Mouse (Mus musculus) hindbrain, embryonic 11.5 days (tissue): Measurements from ENCODE around the gene Lamc1. TPM values are rescaled to one million over a fixed set of nuclear protein-coding genes. Genes with fewer than 3 reads are reported as not detected.

ENCODE experiments used
- ATAC-seq: fragments of 200-750 bp; cut with Nextera tagmentation; 2 replicates; pipeline ENCODE4 v1.8.0; 2017; ENCODE audit warnings: mild to moderate bottlenecking, moderate TSS enrichment, moderate library complexity; ENCODE audit not compliant: low FRiP score
- DNase-seq: peaks from one replicate; pipeline ENCODE4 v3.0.0-alpha.2; 2015; ENCODE audit warnings: low spot score
- H3K27ac ChIP-seq: fragments of 300-500 bp; sonication (generic); 2 replicates; pipeline ENCODE4 v1.5.1; 2014; ENCODE audit warnings: mild to moderate bottlenecking, low read depth, low read length
- H3K27me3 ChIP-seq: fragments of 300-500 bp; sonication (generic); 2 replicates; pipeline ENCODE4 v1.6.1; 2014; ENCODE audit warnings: mild to moderate bottlenecking, low read length, moderate library complexity, mixed read lengths; ENCODE audit not compliant: control insufficient read depth, insufficient read depth
- H3K36me3 ChIP-seq: fragments of 300-500 bp; sonication (generic); 2 replicates; pipeline ENCODE4 v1.6.1; 2014; ENCODE audit warnings: mild to moderate bottlenecking, low read length, moderate library complexity, mixed read lengths; ENCODE audit not compliant: control insufficient read depth, insufficient read depth
- H3K4me1 ChIP-seq: fragments of 300-500 bp; sonication (generic); replicated peaks from 2 replicates; pipeline ENCODE4 v1.6.1; 2014; ENCODE audit warnings: low read length, mixed read lengths; ENCODE audit not compliant: control insufficient read depth, insufficient read depth
- H3K4me2 ChIP-seq: fragments of 300-500 bp; sonication (generic); replicated peaks from 2 replicates; pipeline ENCODE4 v1.6.1; 2014; ENCODE audit warnings: mild to moderate bottlenecking, low read depth, low read length
- H3K4me3 ChIP-seq: fragments of 300-500 bp; sonication (generic); 2 replicates; pipeline ENCODE4 v1.5.1; 2014; ENCODE audit warnings: low read depth, low read length
- H3K9ac ChIP-seq: fragments of 300-500 bp; sonication (generic); 2 replicates; pipeline ENCODE4 v1.6.1; 2014; ENCODE audit warnings: low read depth, low read length
- H3K9me3 ChIP-seq: fragments of 300-500 bp; sonication (generic); 2 replicates; pipeline ENCODE4 v1.6.1; 2016; ENCODE audit warnings: low read length; ENCODE audit not compliant: control insufficient read depth
- WGBS: fragments of 180-500 bp; shearing (Covaris S2); extraction: QIAGEN DNeasy Blood & Tissue Kit; methylation state at CpG from one replicate; pipeline ENCODE4 v1.1.7; 2014; 5-methylcytosine and 5-hydroxymethylcytosine counted together
- polyA plus RNA-seq: library from polyadenylated mRNA; unstranded; fragments of >200 nt; fragmentation: Nextera tagmentation; extraction: Ambion mirVana; gene quantifications from 2 replicates; pipeline ENCODE4 v1.2.1, GENCODE M21; 2014

Gene Lamc1
- polyA plus RNA-seq, 1 experiment from 2014 or later = 25.3 TPM

GRCm38 (mm10) chr1:153282342-153282975 lies 50.1 kb downstream of the Lamc1 start:
- no peak overlapping the region for H3K4me3 ChIP-seq
- no peak for DNase-seq
- no peaks in the 10 kb centered on the region for H3K4me1 ChIP-seq
- H3K36me3 ChIP-seq = no peaks in the 10 kb centered on the region
- no peak overlapping the region for H3K9ac ChIP-seq
- H3K4me2 ChIP-seq = no peak overlapping the region
- H3K27me3 ChIP-seq = no peaks in the 10 kb centered on the region
- no peak for ATAC-seq
- WGBS = 83% methylated on average over 5 of the region's 5 CpGs
- no peak overlapping the region for H3K27ac ChIP-seq
- H3K9me3 ChIP-seq = no peaks in the 10 kb centered on the region

DNA sequence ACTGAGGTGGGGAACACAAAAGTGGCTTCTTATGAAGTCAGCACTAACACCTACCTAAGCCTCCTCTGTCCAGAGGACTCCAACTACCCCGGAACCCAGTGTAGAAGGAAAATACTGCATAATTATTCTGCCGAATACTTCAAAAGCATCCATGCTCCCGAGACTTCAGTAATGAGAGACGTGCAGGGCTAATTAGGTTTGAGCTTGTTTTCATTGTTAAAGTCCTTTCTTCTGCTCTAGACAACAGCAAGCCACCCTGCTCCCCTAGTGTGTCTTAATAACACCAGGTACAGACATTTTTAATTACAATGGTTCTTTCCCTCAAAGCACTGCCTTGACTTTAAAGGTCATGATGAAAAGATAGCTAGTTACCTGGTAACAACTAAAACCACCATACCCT lies 51.1 kb downstream of the Lamc1 start:
- no peaks in the 10 kb centered on the region for H3K9me3 ChIP-seq
- ATAC-seq = no peak
- H3K4me3 ChIP-seq = no peak overlapping the region
- 51% methylated on average over 4 of the region's 4 CpGs for WGBS
- no peaks in the 10 kb centered on the region for H3K36me3 ChIP-seq
- H3K27ac ChIP-seq = no peak overlapping the region
- H3K9ac ChIP-seq = no peak overlapping the region
- no peaks in the 10 kb centered on the region for H3K27me3 ChIP-seq
- H3K4me1 ChIP-seq = no peaks in the 10 kb centered on the region
- H3K4me2 ChIP-seq = no peak overlapping the region
- no peak for DNase-seq

DNA sequence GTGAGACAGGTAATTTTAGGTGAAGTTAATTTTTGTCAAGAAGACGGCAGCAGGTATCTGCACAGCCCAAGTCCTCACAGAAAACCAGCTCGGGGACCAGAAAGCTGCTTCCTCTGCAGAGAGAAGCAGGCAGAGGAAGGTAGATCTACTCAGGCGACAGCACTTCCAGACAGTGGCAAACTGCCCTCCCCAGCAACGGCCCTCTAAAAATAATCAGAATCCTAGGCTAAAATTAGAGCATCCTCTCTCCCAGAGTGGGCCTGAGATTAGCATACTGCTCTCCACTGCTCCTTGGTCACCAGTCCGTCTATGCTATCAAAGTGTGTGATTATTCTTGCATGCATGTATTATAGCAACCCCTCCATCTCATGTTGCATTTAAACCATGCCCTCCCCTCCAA lies 52.2 kb downstream of the Lamc1 start:
- no peaks in the 10 kb centered on the region for H3K27me3 ChIP-seq
- H3K36me3 ChIP-seq = no peaks in the 10 kb centered on the region
- H3K9ac ChIP-seq = no peak overlapping the region
- no peak overlapping the region for H3K27ac ChIP-seq
- DNase-seq (no peak), ATAC-seq (no peak)
- H3K4me1 ChIP-seq = no peaks in the 10 kb centered on the region
- H3K9me3 ChIP-seq = no peaks in the 10 kb centered on the region
- WGBS = 77% methylated on average over 5 of the region's 5 CpGs
- no peak overlapping the region for H3K4me2 ChIP-seq
- H3K4me3 ChIP-seq = no peak overlapping the region

DNA sequence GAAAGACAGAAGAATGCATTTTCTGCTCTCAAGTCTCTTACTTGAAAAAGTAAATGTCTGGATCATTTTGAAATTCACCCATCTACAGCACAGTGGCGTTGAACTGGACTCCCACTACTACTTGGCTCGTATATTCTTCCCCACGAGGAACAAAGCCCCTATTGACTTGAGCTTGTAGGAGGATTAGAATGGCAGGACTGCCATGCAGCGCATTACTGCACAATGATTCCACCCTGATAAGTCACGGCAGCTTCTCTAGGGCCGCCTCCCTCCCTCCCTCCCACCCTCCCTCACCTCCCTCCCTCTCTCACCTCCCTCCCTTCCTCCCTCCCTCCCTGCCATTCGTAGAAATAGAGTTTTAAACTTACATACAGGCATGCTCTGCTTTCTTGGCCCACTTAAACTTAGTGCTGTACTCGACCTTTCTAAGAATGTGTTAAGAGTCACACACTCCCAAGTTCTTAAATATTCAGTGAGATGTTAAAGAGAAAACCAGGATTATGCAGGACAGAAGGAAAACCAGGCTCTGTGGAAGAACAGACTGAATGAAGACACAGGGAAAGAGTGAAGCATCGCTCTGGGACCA lies 54.5 kb downstream of the Lamc1 start:
- DNase-seq (no peak), ATAC-seq (peak; percentile 49; the same call in 1 of the 2 replicates)
- Histone ChIP-seq H3K4me2 (no peak overlapping the region), H3K27ac (no peak overlapping the region), H3K36me3 (no peaks in the 10 kb centered on the region), H3K9ac (no peak overlapping the region), H3K9me3 (no peaks in the 10 kb centered on the region), H3K4me1 (no peaks in the 10 kb centered on the region), H3K27me3 (no peaks in the 10 kb centered on the region), H3K4me3 (no peak overlapping the region)
- 49% methylated on average over 9 of the region's 9 CpGs for WGBS

DNA sequence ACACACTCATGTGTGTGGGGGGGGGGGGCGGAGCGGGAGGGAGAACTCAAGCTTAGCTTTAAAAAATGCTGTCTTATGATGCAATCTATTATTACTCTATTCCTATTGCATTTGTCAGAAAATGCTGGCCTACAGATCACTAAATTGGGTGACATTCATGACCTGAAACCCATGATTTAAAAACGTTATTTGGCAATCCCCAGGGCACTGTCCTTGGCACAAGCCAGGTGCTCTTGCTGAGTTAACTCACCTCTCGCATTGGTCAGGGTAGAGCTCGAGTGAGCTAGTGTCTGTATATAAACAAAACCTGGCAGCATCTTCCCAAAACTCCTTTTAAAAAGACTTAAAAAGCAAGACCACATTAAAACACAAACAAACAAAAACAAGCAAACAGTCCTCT lies 57.1 kb downstream of the Lamc1 start:
- Histone ChIP-seq H3K27me3 (no peaks in the 10 kb centered on the region), H3K4me2 (no peak overlapping the region), H3K9ac (no peak overlapping the region), H3K4me3 (no peak overlapping the region), H3K27ac (no peak overlapping the region), H3K9me3 (no peaks in the 10 kb centered on the region), H3K4me1 (no peaks in the 10 kb centered on the region), H3K36me3 (no peaks in the 10 kb centered on the region)
- no peak for ATAC-seq
- no peak for DNase-seq
- WGBS = 83% methylated on average over 5 of the region's 5 CpGs

DNA sequence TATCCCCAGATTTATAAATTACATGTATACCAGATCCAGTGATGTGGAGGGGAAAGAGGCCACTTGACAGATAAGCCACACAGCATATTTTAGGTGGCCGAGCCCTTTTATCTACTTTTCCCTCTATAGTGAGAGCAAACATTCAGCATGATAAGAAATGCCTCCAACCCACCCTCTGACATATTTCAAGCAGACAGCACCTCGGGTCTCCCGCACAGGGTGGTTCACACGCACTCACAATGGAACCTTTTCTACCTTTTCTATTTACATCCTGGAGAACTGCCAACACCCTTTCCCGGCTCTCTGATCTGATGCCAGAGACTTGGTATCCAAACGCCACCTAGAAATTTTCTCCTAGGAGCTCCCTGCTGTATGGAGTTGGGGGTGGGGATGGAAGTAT lies 58.0 kb downstream of the Lamc1 start:
- DNase-seq (no peak), ATAC-seq (no peak)
- Histone ChIP-seq H3K4me2 (no peak overlapping the region), H3K36me3 (no peaks in the 10 kb centered on the region), H3K9me3 (no peaks in the 10 kb centered on the region), H3K27ac (no peak overlapping the region), H3K27me3 (no peaks in the 10 kb centered on the region), H3K9ac (no peak overlapping the region), H3K4me1 (no peaks in the 10 kb centered on the region), H3K4me3 (no peak overlapping the region)
- WGBS = 80% methylated on average over 6 of the region's 6 CpGs

DNA sequence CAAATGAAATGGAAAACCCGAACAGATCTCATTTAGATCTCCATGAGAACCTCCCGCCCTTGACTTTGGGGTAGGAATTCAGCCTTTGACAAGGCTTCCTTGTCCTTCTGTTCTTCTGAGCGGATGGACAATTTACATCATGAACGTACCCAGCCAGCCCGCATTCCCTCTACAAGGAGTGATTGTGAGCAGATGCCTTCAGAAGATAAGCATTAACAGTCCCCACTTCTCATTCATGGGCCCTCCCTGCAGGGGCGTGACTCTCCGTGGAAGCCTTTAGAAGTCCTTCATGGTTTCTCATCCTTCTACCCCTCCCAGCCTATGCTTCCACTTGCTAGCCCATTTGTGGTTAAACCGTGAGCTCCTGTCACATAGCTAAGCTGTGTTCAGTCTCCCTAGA lies 58.9 kb downstream of the Lamc1 start:
- H3K27me3 ChIP-seq = no peaks in the 10 kb centered on the region
- no peak overlapping the region for H3K27ac ChIP-seq
- no peaks in the 10 kb centered on the region for H3K36me3 ChIP-seq
- no peak overlapping the region for H3K4me3 ChIP-seq
- H3K4me2 ChIP-seq = no peak overlapping the region
- H3K9ac ChIP-seq = no peak overlapping the region
- DNase-seq (no peak), ATAC-seq (no peak)
- 69% methylated on average over 8 of the region's 8 CpGs for WGBS
- H3K9me3 ChIP-seq = no peaks in the 10 kb centered on the region
- no peaks in the 10 kb centered on the region for H3K4me1 ChIP-seq

DNA sequence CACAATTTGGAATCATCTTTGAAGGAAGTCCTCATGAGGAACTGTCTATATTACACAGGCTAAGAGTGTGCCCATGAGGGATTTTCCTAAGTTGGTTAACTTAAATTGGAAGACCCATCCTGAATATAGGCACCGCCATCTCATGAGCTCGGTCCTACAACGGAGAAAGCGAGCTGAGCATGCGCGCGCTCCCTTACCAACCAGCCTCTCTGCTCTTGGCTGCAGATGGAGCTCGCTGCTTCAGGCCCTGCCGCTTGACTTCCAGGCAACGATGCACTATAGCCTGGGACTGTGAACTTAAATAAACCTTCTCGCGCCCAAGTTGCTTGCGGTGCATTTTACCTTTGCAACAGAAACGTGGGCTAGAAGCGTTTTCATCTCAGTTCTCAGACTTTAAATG lies 61.8 kb downstream of the Lamc1 start:
- Histone ChIP-seq H3K4me1 (no peaks in the 10 kb centered on the region), H3K9ac (no peak overlapping the region), H3K4me2 (no peak overlapping the region), H3K4me3 (no peak overlapping the region), H3K36me3 (no peaks in the 10 kb centered on the region), H3K27ac (no peak overlapping the region), H3K27me3 (no peaks in the 10 kb centered on the region), H3K9me3 (no peaks in the 10 kb centered on the region)
- WGBS = 97% methylated on average over 15 of the region's 15 CpGs
- ATAC-seq (no peak), DNase-seq (no peak)

DNA sequence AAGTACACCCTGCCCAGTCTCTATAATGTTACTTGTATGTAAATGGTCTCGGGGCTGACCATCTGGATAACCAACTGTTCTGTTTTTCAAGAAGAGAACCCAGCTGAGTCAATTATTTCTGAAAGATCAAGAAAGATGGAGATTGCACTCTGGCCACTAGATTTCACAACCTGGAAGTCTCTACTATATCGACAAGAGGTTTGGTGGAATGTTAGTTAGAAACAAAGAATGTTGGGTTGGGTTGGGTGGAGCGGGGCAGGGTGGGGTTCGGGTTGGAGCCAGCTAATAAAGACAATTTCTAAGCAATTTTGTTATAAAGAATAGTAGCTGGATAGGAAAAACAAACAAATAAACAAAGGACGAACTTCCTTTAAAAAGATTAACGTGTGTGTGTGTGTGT lies 62.9 kb downstream of the Lamc1 start:
- ATAC-seq (no peak), DNase-seq (no peak)
- H3K27ac ChIP-seq = no peak overlapping the region
- no peak overlapping the region for H3K4me2 ChIP-seq
- H3K4me1 ChIP-seq = no peaks in the 10 kb centered on the region
- WGBS = 89% methylated on average over 6 of the region's 6 CpGs
- no peaks in the 10 kb centered on the region for H3K36me3 ChIP-seq
- no peak overlapping the region for H3K9ac ChIP-seq
- no peaks in the 10 kb centered on the region for H3K9me3 ChIP-seq
- H3K27me3 ChIP-seq = no peaks in the 10 kb centered on the region
- no peak overlapping the region for H3K4me3 ChIP-seq
